In genomic region chr5:62683207-62683606, GRCm38 (mm10) we compare ENCODE assay signal across 25 mouse cellular contexts.
A peak's percentile ranks its signal among the peaks of the same experiment; 100 is the strongest.
DNase-seq lines count a peak whose midpoint lies in the region; ATAC-seq and TF ChIP-seq lines count a peak whose summit lies in the region.
"Had no signal": no experiment of that assay in that cellular context is flagged by ENCODE, and none has a peak within 500 bp of the region (broad histone marks: within the 10 kb centered on the region; RNA-seq: fewer than 3 reads in every experiment).

No protein-coding gene starts in this region.

- H3K36me3 ChIP-seq in hindbrain, embryonic 14.5 days (replicated peaks; ENCODE audit: control insufficient read depth, insufficient read depth): no peaks in the 10 kb centered on the region
- H3K36me3 ChIP-seq in hindbrain, postnatal 0 days (ENCODE audit: insufficient read depth, low read length): no peaks in the 10 kb centered on the region
- no peaks in the 10 kb centered on the region for H3K36me3 ChIP-seq in forebrain, embryonic 14.5 days (ENCODE audit: control insufficient read depth, insufficient read depth, low read length)
- no peaks in the 10 kb centered on the region for H3K36me3 ChIP-seq in midbrain, embryonic 15.5 days (replicated peaks)
- H3K36me3 ChIP-seq: limb, embryonic 12.5 days; liver, embryonic 12.5 days had no signal

- WGBS in hindbrain, embryonic 14.5 days: 35% methylated on average over 3 of the region's 3 CpGs
- WGBS in hindbrain, postnatal 0 days: 49% methylated on average over 3 of the region's 3 CpGs
- 20% methylated on average over 3 of the region's 3 CpGs for WGBS in forebrain, embryonic 14.5 days
- 44% methylated on average over 3 of the region's 3 CpGs for WGBS in midbrain, embryonic 15.5 days

- peak; percentile 75; the same call in 1 of the 2 replicates for ATAC-seq in hindbrain, embryonic 14.5 days (ENCODE audit: low FRiP score)
- ATAC-seq in hindbrain, postnatal 0 days: no peak
- ATAC-seq in forebrain, embryonic 14.5 days: no peak
- peak; percentile 58 for ATAC-seq in midbrain, embryonic 15.5 days (replicated peaks)
- ATAC-seq: activated CD4-positive, CD25-positive, alpha-beta regulatory T cell, adult 4 months; intestine, embryonic 16.5 days; liver, embryonic 12.5 days; Patski had no signal

- H3K4me1 ChIP-seq in hindbrain, embryonic 14.5 days (replicated peaks; ENCODE audit: control insufficient read depth, insufficient read depth, low read length): no peaks in the 10 kb centered on the region
- no peaks in the 10 kb centered on the region for H3K4me1 ChIP-seq in hindbrain, postnatal 0 days (ENCODE audit: insufficient read depth, low read length)
- no peaks in the 10 kb centered on the region for H3K4me1 ChIP-seq in forebrain, embryonic 14.5 days (ENCODE audit: control insufficient read depth, insufficient read depth, low read length)
- no peaks in the 10 kb centered on the region for H3K4me1 ChIP-seq in midbrain, embryonic 15.5 days
- H3K4me1 ChIP-seq: limb, embryonic 12.5 days; liver, embryonic 12.5 days had no signal

- TF ChIP-seq CTCF in hindbrain, postnatal 0 days (IDR thresholded peaks at IDR 0.05; ENCODE audit: low read depth): no peak
- no peak for TF ChIP-seq CTCF in brain, embryonic 14.5 days (IDR thresholded peaks at IDR 0.05; ENCODE audit: borderline replicate concordance, extremely low read depth, insufficient read depth, insufficient read length)

- H3K4me2 ChIP-seq in hindbrain, embryonic 14.5 days (replicated peaks): no peak overlapping the region
- no peak overlapping the region for H3K4me2 ChIP-seq in hindbrain, postnatal 0 days (ENCODE audit: low read depth, low read length)
- H3K4me2 ChIP-seq in forebrain, embryonic 14.5 days (ENCODE audit: low read length): no peak overlapping the region
- H3K4me2 ChIP-seq in midbrain, embryonic 15.5 days: no peak overlapping the region
- H3K4me2 ChIP-seq: limb, embryonic 12.5 days; liver, embryonic 12.5 days; lung, embryonic 14.5 days had no signal

- no peaks in the 10 kb centered on the region for H3K9me3 ChIP-seq in hindbrain, embryonic 14.5 days (ENCODE audit: control insufficient read depth, low read length)
- no peaks in the 10 kb centered on the region for H3K9me3 ChIP-seq in hindbrain, postnatal 0 days (ENCODE audit: low read length)
- H3K9me3 ChIP-seq in forebrain, embryonic 14.5 days (replicated peaks; ENCODE audit: control insufficient read depth, low read length): no peaks in the 10 kb centered on the region
- no peaks in the 10 kb centered on the region for H3K9me3 ChIP-seq in midbrain, embryonic 15.5 days
- H3K9me3 ChIP-seq: limb, embryonic 12.5 days; liver, embryonic 12.5 days had no signal

- no peaks in the 10 kb centered on the region for H3K27me3 ChIP-seq in hindbrain, embryonic 14.5 days (ENCODE audit: control insufficient read depth, insufficient read depth, low read length)
- H3K27me3 ChIP-seq in hindbrain, postnatal 0 days (ENCODE audit: insufficient read depth, low read length): no peaks in the 10 kb centered on the region
- no peaks in the 10 kb centered on the region for H3K27me3 ChIP-seq in forebrain, embryonic 14.5 days (replicated peaks; ENCODE audit: control insufficient read depth, insufficient read depth, low read length)
- no peaks in the 10 kb centered on the region for H3K27me3 ChIP-seq in midbrain, embryonic 15.5 days (replicated peaks)
- H3K27me3 ChIP-seq: limb, embryonic 12.5 days; liver, embryonic 12.5 days; Patski had no signal

- H3K27ac ChIP-seq in hindbrain, embryonic 14.5 days: no peak overlapping the region
- H3K27ac ChIP-seq in hindbrain, postnatal 0 days: no peak overlapping the region
- no peak overlapping the region for H3K27ac ChIP-seq in forebrain, embryonic 14.5 days (ENCODE audit: low read depth, low read length)
- H3K27ac ChIP-seq in midbrain, embryonic 15.5 days: no peak overlapping the region
- H3K27ac ChIP-seq: heart, adult 2 months; limb, embryonic 12.5 days; liver, embryonic 12.5 days had no signal

- no peak overlapping the region for H3K9ac ChIP-seq in hindbrain, embryonic 14.5 days
- no peak overlapping the region for H3K9ac ChIP-seq in hindbrain, postnatal 0 days (replicated peaks; ENCODE audit: low read length)
- H3K9ac ChIP-seq in forebrain, embryonic 14.5 days (ENCODE audit: low read length): no peak overlapping the region
- H3K9ac ChIP-seq in midbrain, embryonic 15.5 days: no peak overlapping the region
- H3K9ac ChIP-seq: limb, embryonic 12.5 days; liver, embryonic 12.5 days; lung, embryonic 14.5 days had no signal

- TF ChIP-seq POLR2A in brain, embryonic 14.5 days (IDR thresholded peaks at IDR 0.05; ENCODE audit: borderline replicate concordance, extremely low read depth, insufficient read depth, insufficient read length, poor library complexity, severe bottlenecking): no peak

- DNase-seq in hindbrain, embryonic 14.5 days (ENCODE audit: low spot score): no peak
- DNase-seq in hindbrain, postnatal 0 days (ENCODE audit: low spot score): no peak
- peak; percentile 64 for DNase-seq in brain, embryonic 14.5 days (ENCODE audit: low read depth)
- DNase-seq in forebrain, embryonic 14.5 days (ENCODE audit: low spot score): peak; percentile 29
- no peak for DNase-seq in right cerebral cortex, postnatal 14 days
- no peak for DNase-seq in T-cell, adult 2 months (ENCODE audit: low spot score)
- DNase-seq: adrenal gland, postnatal 10 days; cerebellum, adult 11-12 months; cerebellum, postnatal 25 days; gastrocnemius, postnatal 14 days; heart, adult 2 months; heart, postnatal 4 days; kidney, postnatal 36 days; layer of hippocampus, adult 9-11 months; lung, embryonic 14.5 days; lung, postnatal 4 days; right cerebral cortex, postnatal 25 days; thymus, adult 18-20 months; thymus, postnatal 4 days had no signal

- no peak overlapping the region for H3K4me3 ChIP-seq in hindbrain, embryonic 14.5 days (replicated peaks; ENCODE audit: low read length)
- H3K4me3 ChIP-seq in hindbrain, postnatal 0 days (ENCODE audit: low read length): no peak overlapping the region
- H3K4me3 ChIP-seq in forebrain, embryonic 14.5 days (ENCODE audit: low read depth, low read length): no peak overlapping the region
- H3K4me3 ChIP-seq in midbrain, embryonic 15.5 days: no peak overlapping the region
- H3K4me3 ChIP-seq: heart, adult 2 months; limb, embryonic 12.5 days; liver, embryonic 12.5 days had no signal

Comparison
In these comparisons a context has a peak if more than half of its experiments do, and no peak if none do; other contexts are left out.
1. ATAC-seq: peak in hindbrain, embryonic 14.5 days (single experiment) and midbrain, embryonic 15.5 days (single experiment); none in hindbrain, postnatal 0 days (single experiment) and forebrain, embryonic 14.5 days (single experiment).
2. DNase-seq: peak in brain, embryonic 14.5 days (single experiment) and forebrain, embryonic 14.5 days (single experiment); none in hindbrain, embryonic 14.5 days (single experiment), hindbrain, postnatal 0 days (single experiment), right cerebral cortex, postnatal 14 days (single experiment) and T-cell, adult 2 months (single experiment).